Mouse (Mus musculus) liver, adult 2 months (tissue): ENCODE data around the gene Borcs6. TPM values are rescaled to one million over a fixed set of nuclear protein-coding genes. Genes with fewer than 3 reads are reported as not detected.
A peak's percentile ranks its signal among the peaks of the same experiment; 100 is the strongest.

Experiments used
- DNase-seq: peaks from one replicate; pipeline ENCODE4 v3.0.0-alpha.2; 2011; ENCODE audit warnings: low read depth, low spot score; ENCODE audit errors: extremely low read depth
- H3K27ac ChIP-seq: fragments of 200-500 bp; replicated peaks from 2 replicates; pipeline ENCODE4 v1.5.1; 2012; ENCODE audit warnings: low read depth, mild to moderate bottlenecking, control low read depth, inconsistent platforms, low read length; ENCODE audit not compliant: insufficient read depth
- H3K27me3 ChIP-seq: fragments of 200-500 bp; 2 replicates; pipeline ENCODE4 v1.6.1; 2012; ENCODE audit warnings: mild to moderate bottlenecking, moderate library complexity, low read length, inconsistent platforms; ENCODE audit not compliant: control insufficient read depth, insufficient read depth
- H3K36me3 ChIP-seq: fragments of 200-500 bp; 2 replicates; pipeline ENCODE4 v1.6.1; 2012; ENCODE audit warnings: low read length, inconsistent platforms; ENCODE audit not compliant: control insufficient read depth, insufficient read depth
- H3K4me1 ChIP-seq: fragments of 200-500 bp; 2 replicates; pipeline ENCODE4 v1.6.1; 2011; ENCODE audit warnings: low read length; ENCODE audit not compliant: control insufficient read depth, insufficient read depth
- H3K4me3 ChIP-seq: fragments of 200-500 bp; 2 replicates; pipeline ENCODE4 v1.5.1; 2011; ENCODE audit warnings: low read depth, mild to moderate bottlenecking, control low read depth, low read length, moderate library complexity; ENCODE audit not compliant: insufficient read depth
- H3K79me2 ChIP-seq: fragments of 200-500 bp; 2 replicates; pipeline ENCODE4 v1.6.1; 2012; ENCODE audit warnings: inconsistent platforms, mild to moderate bottlenecking, low read length, moderate library complexity; ENCODE audit not compliant: control insufficient read depth, insufficient read depth
- H3K9ac ChIP-seq: fragments of 200-500 bp; 2 replicates; pipeline ENCODE4 v1.6.1; 2012; ENCODE audit warnings: low read depth, mild to moderate bottlenecking, control low read depth, inconsistent platforms, low read length
- CTCF ChIP-seq: fragments of 200-500 bp; IDR thresholded peaks from 2 replicates; pipeline ENCODE4 v1.5.1; 2011; ENCODE audit warnings: low read depth, low read length, control low read depth
- POLR2A ChIP-seq: fragments of 200-500 bp; IDR thresholded peaks from 2 replicates; pipeline ENCODE4 v1.6.1; 2011; ENCODE audit warnings: low read length, control low read depth; ENCODE audit not compliant: insufficient read depth; ENCODE audit errors: extremely low read depth
- WGBS: fragments of 180-500 bp; shearing (Covaris S2); methylation state at CpG from one replicate; pipeline ENCODE4 v1.1.7; 2018; 5-methylcytosine and 5-hydroxymethylcytosine counted together
- polyA plus RNA-seq: library from polyadenylated mRNA; depleted of rRNA; stranded (reverse); fragments of >200 nt; gene quantifications from 2 replicates; pipeline ENCODE4 v1.2.3, GENCODE M21; 2012
- total RNA-seq: library from RNA; depleted of rRNA; stranded (reverse); fragments of >200 nt; gene quantifications from 2 replicates; pipeline ENCODE4 v1.2.3, GENCODE M21; 2014

Gene Borcs6
- total and polyA plus RNA-seq, 2 experiments: 6.5 to 11.2 TPM

DNA sequence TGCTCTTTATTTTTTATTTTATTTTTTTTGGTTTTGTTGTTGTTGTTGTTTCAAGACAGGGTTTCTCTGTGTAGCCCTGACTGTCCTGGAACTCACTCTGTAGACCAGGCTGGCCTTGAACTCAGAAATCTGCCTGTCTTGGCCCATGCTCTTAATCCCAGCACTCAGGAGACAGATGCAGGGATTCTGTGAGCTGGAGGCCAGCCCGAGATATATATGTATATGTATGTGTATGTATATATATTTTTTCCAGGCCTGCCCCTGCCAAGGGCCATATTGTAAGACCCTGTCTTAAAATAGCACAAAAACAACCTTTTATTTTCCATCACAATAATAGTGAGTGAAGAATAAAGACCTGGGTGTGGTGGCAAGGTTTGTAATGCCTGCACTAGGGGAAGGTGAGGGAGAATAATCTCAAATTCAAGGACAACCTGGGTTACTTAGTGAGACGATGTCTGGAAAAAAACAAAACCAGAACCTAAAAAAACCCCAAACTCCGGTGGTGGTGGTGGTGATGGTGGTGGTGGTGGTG is 5.9 kb downstream of the Borcs6 start:
- no peaks in the 10 kb centered on the region for H3K79me2 ChIP-seq
- DNase-seq: no peak
- no peak overlapping the region for H3K27ac ChIP-seq
- no peak overlapping the region for H3K4me3 ChIP-seq
- H3K27me3 ChIP-seq: no peaks in the 10 kb centered on the region
- H3K9ac ChIP-seq: no peak overlapping the region
- no peaks in the 10 kb centered on the region for H3K36me3 ChIP-seq
- TF ChIP-seq CTCF: no peak
- TF ChIP-seq POLR2A: no peak
- WGBS: 76% methylated on average over 3 of the region's 3 CpGs
- peaks cover 23% of the 10 kb centered on the region for H3K4me1 ChIP-seq

- Histone ChIP-seq H3K9ac (peak overlapping the region; percentile 15), H3K27ac (no peak overlapping the region), H3K4me3 (peak overlapping the region; percentile 11; the same call in 1 of the 2 replicates), H3K4me1 (peaks cover 20% of the 10 kb centered on the region), H3K36me3 (no peaks in the 10 kb centered on the region), H3K79me2 (no peaks in the 10 kb centered on the region), H3K27me3 (no peaks in the 10 kb centered on the region)
- 15% methylated on average over 29 of the region's 29 CpGs for WGBS
- TF ChIP-seq POLR2A (no peak), CTCF (no peak)
- DNase-seq: peak; percentile 58
Measured at GRCm38 (mm10) chr11:69066163-69066861, 6.8 kb downstream of the Borcs6 start.

- H3K4me1 ChIP-seq: peaks cover 17% of the 10 kb centered on the region
- H3K9ac ChIP-seq: no peak overlapping the region
- DNase-seq: peak; percentile 82
- no peaks in the 10 kb centered on the region for H3K79me2 ChIP-seq
- TF ChIP-seq POLR2A: no peak
- peak; percentile 77 for TF ChIP-seq CTCF
- no peaks in the 10 kb centered on the region for H3K27me3 ChIP-seq
- 9% methylated on average over 8 of the region's 8 CpGs for WGBS
- H3K27ac ChIP-seq: no peak overlapping the region
- no peak overlapping the region for H3K4me3 ChIP-seq
- no peaks in the 10 kb centered on the region for H3K36me3 ChIP-seq
Measured at GRCm38 (mm10) chr11:69066956-69067355, 7.4 kb downstream of the Borcs6 start.

DNA sequence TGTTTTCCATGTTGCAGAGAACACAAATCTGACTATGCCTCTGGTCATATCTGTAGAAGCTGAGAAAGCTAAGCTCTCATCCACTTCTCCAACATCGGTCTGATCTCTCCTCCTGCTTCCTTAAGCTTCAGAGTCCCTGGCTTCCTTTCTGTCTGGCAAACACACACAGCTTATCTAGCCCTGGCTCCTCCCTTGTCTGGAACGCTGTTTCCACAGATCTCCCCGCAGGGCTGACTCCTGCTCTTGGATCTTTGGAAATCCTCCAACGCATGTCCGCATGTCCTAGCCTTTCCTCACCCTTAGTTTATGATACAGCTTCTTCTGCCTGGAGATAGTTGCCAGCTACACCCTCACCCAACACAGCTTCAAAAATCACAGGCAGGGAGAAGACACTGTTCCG is 8.1 kb downstream of the Borcs6 start:
- H3K9ac ChIP-seq: no peak overlapping the region
- peak; percentile 58 for DNase-seq
- H3K79me2 ChIP-seq: no peaks in the 10 kb centered on the region
- no peaks in the 10 kb centered on the region for H3K36me3 ChIP-seq
- no peak for TF ChIP-seq POLR2A
- TF ChIP-seq CTCF: no peak
- no peaks in the 10 kb centered on the region for H3K27me3 ChIP-seq
- peaks cover 17% of the 10 kb centered on the region for H3K4me1 ChIP-seq
- 34% methylated on average over 6 of the region's 6 CpGs for WGBS
- H3K27ac ChIP-seq: no peak overlapping the region
- no peak overlapping the region for H3K4me3 ChIP-seq

GRCm38 (mm10) chr11:69070093-69070492 is 10.6 kb downstream of the Borcs6 start:
- Histone ChIP-seq H3K27me3 (no peaks in the 10 kb centered on the region), H3K36me3 (no peaks in the 10 kb centered on the region), H3K4me3 (peak overlapping the region; percentile 65), H3K9ac (peak overlapping the region; percentile 69), H3K27ac (peak overlapping the region; percentile 21), H3K79me2 (no peaks in the 10 kb centered on the region), H3K4me1 (peaks cover 12% of the 10 kb centered on the region)
- 4% methylated on average over 13 of the region's 13 CpGs for whole genome bisulfite sequencing
- TF ChIP-seq CTCF: no peak
- TF ChIP-seq POLR2A: no peak
- no peak for DNase-seq
